Mouse (Mus musculus) adrenal gland (tissue): ENCODE measurements around the gene Vrk1.

Experiments
- intact Hi-C: fragments of 180-260 bp; cut with DNase I; formaldehyde crosslinking; loops from one replicate; pipeline ENCODE4 v1.15.1; 2025

The Vrk1 gene

GRCm38 (mm10) chr12:106115070-106115891, 105.3 kb downstream of the Vrk1 start:
- intact Hi-C loops = no loop called here

- intact Hi-C loops = no loop called here
Observed at GRCm38 (mm10) chr12:106115892-106116206, 105.8 kb downstream of the Vrk1 start.

GRCm38 (mm10) chr12:106123276-106123675, 113.2 kb downstream of the Vrk1 start:
- intact Hi-C loops = no loop called here

GRCm38 (mm10) chr12:106124581-106124980, 114.6 kb downstream of the Vrk1 start:
- intact Hi-C loops = no loop called here
